Mouse (Mus musculus) embryonic facial prominence, embryonic 12.5 days (tissue): ENCODE data around the gene Dohh. TPM values are rescaled to one million over a fixed set of nuclear protein-coding genes. Genes with fewer than 3 reads are reported as not detected.
A peak's percentile ranks its signal among the peaks of the same experiment; 100 is the strongest.

Source experiments
- ATAC-seq: fragments of 200-750 bp; cut with Nextera tagmentation; 2 replicates; pipeline ENCODE4 v1.8.0; 2017; ENCODE audit not compliant: insufficient number of reproducible peaks, insufficient read depth, low FRiP score, low TSS enrichment
- H3K27ac ChIP-seq: fragments of 300-500 bp; sonication (generic); 2 replicates; pipeline ENCODE4 v1.5.1; 2016; ENCODE audit warnings: mild to moderate bottlenecking
- H3K27me3 ChIP-seq: fragments of 300-500 bp; sonication (generic); 2 replicates; pipeline ENCODE4 v1.6.1; 2016; ENCODE audit warnings: mild to moderate bottlenecking, moderate library complexity
- H3K36me3 ChIP-seq: fragments of 300-500 bp; sonication (generic); 2 replicates; pipeline ENCODE4 v1.6.1; 2016; ENCODE audit warnings: mild to moderate bottlenecking
- H3K4me1 ChIP-seq: fragments of 300-500 bp; sonication (generic); 2 replicates; pipeline ENCODE4 v1.6.1; 2016
- H3K4me2 ChIP-seq: fragments of 300-500 bp; sonication (generic); replicated peaks from 2 replicates; pipeline ENCODE4 v1.6.1; 2016; ENCODE audit warnings: mild to moderate bottlenecking, moderate library complexity
- H3K4me3 ChIP-seq: fragments of 300-500 bp; sonication (generic); 2 replicates; pipeline ENCODE4 v1.5.1; 2016; ENCODE audit warnings: mild to moderate bottlenecking
- H3K9ac ChIP-seq: fragments of 300-500 bp; sonication (generic); 2 replicates; pipeline ENCODE4 v1.6.1; 2016; ENCODE audit warnings: mild to moderate bottlenecking, moderate library complexity
- H3K9me3 ChIP-seq: fragments of 300-500 bp; sonication (generic); 2 replicates; pipeline ENCODE4 v1.6.1; 2016; ENCODE audit warnings: mild to moderate bottlenecking, moderate library complexity
- WGBS: fragments of 180-500 bp; shearing (Covaris S2); methylation state at CpG from one replicate; pipeline ENCODE4 v1.1.7; 2016; 5-methylcytosine and 5-hydroxymethylcytosine counted together
- polyA plus RNA-seq: library from polyadenylated mRNA; unstranded; fragments of >200 nt; fragmentation: Nextera tagmentation; extraction: Ambion mirVana; gene quantifications from 2 replicates; pipeline ENCODE4 v1.2.1, GENCODE M21; 2016

Dohh gene
- polyA plus RNA-seq, 1 experiment from 2014 or later, result 73.6 TPM

DNA sequence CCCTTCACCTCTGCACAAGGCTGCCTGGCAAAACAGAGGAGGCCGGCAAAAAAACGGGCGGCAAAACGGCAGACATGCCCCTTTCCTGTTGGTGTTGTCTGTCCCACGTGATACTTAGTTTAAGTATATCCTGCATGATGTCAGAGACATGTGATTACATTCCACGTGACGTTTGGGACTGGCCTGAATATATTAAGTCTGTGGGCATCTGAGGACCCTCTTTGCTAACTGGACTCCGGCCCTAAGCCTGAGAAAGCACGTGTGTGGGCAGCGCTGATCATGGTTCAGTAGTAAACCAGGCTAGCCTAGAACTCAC, 16.9 kb downstream of the Dohh start:
- Histone ChIP-seq H3K4me2 (0 out of 2 replicates have a peak overlapping the region, but pooled peaks have one; percentile 39), H3K4me1 (peaks cover 44% of the 10 kb centered on the region), H3K27ac (peak overlapping the region; percentile 97), H3K9me3 (no peaks in the 10 kb centered on the region), H3K36me3 (peaks cover 36% of the 10 kb centered on the region), H3K9ac (no peak overlapping the region), H3K4me3 (no peak overlapping the region), H3K27me3 (peaks cover 9% of the 10 kb centered on the region)
- 18% methylated on average over 10 of the region's 10 CpGs for WGBS
- no peak for ATAC-seq

DNA sequence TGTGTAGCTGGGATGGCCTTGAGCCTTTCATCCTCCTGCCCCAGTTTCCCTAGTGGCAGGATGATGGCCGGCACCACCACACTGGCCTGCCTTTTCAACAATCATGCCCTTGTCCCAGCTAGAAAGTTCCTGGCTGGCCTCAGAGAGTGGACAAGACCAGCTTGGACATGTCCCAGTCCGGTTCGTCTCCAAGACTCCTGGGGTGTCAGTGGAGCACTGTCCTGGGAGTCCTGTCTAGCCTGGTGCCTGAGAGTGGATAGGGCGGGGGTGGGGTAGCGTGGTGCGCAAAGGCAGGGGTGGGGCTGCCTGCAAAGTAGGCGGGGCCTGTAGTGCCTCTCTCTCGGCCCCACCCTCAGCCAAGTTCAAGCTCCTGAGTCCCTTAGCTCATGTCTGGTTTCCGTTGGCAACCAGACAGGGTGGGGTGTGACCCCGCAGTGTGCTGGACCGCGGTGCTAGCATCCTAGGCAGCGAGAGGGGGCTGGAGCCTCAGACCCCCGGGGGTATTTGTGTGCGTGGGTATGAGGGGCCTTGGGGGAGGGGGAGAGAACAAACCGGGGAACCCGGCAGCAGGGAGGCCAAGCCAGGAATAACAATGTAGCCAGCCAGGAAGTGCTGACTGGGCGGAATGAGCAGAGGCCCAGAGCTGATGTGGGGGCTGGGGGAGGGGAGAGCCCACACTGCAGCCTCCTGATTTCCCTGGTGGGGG, 17.4 kb downstream of the Dohh start:
- no peaks in the 10 kb centered on the region for H3K9me3 ChIP-seq
- peaks cover 12% of the 10 kb centered on the region for H3K27me3 ChIP-seq
- H3K27ac ChIP-seq, result peak overlapping the region; percentile 97
- peak overlapping the region; percentile 39 for H3K4me2 ChIP-seq
- peak; percentile 83 for ATAC-seq
- 5% methylated on average over 18 of the region's 18 CpGs for WGBS
- peak overlapping the region; percentile 16 for H3K4me3 ChIP-seq
- H3K9ac ChIP-seq, result peak overlapping the region; percentile 19; the same call in 1 of the 2 replicates
- H3K4me1 ChIP-seq, result peaks cover 49% of the 10 kb centered on the region
- peaks cover 41% of the 10 kb centered on the region for H3K36me3 ChIP-seq

DNA sequence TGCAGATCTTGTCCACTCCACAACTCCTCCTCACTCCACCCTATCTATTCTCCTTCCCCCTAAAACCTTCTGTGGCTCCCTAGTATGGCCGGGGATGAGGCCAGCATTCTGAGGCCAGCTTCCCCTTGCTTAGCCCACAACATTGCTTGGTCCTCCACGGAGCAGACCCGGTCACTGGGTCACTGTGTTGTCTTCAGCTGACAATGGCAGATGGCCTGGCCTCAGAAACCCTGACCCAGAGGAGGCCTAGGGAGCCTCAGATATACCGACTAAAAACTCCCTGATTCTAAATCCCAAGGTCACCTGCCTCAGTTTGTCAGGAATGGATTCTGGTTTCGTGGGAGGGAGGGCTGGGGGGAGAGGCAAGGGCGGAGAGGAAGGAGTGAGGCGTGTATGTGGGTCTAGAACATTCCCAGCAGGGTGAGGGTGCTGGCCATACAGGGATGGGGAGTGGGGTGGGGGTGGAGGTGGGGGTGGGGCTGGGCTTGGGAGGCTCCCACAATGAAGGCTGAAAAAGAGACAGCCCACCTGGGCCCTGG, 18.1 kb downstream of the Dohh start:
- H3K4me1 ChIP-seq, result peaks cover 55% of the 10 kb centered on the region
- H3K9ac ChIP-seq, result peak overlapping the region; percentile 30; the same call in 1 of the 2 replicates
- peaks cover 18% of the 10 kb centered on the region for H3K27me3 ChIP-seq
- H3K4me3 ChIP-seq, result peak overlapping the region; percentile 16; the same call in 1 of the 2 replicates
- H3K4me2 ChIP-seq, result peak overlapping the region; percentile 39
- WGBS, result 14% methylated on average over 7 of the region's 7 CpGs
- no peak for ATAC-seq
- H3K27ac ChIP-seq, result peak overlapping the region; percentile 97
- H3K36me3 ChIP-seq, result peaks cover 46% of the 10 kb centered on the region
- no peaks in the 10 kb centered on the region for H3K9me3 ChIP-seq

DNA sequence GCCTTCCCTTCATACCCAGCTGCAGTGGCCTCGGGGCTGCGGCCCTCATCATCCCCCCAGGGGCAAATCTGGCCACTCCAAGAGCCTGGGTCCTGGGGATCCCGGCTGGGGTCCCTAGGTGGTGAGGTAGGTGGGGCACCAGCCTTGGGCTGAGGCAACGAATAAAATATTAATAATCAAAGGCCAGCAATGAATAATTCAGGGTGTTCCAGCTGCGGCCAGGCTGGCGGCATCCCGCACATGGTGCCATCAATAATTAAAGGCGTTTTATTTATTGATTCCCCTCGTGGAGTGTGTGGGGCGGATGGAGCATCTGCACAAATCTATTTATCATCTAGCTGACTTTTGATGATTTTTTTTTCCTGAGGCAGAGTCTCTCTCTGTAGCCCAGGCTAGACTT, 19.3 kb downstream of the Dohh start:
- Histone ChIP-seq H3K4me2 (peak overlapping the region; percentile 39; the same call in 1 of the 2 replicates), H3K4me3 (no peak overlapping the region), H3K9ac (peak overlapping the region; percentile 30; the same call in 1 of the 2 replicates), H3K36me3 (peaks cover 47% of the 10 kb centered on the region), H3K9me3 (no peaks in the 10 kb centered on the region), H3K27me3 (peaks cover 28% of the 10 kb centered on the region), H3K27ac (peak overlapping the region; percentile 97), H3K4me1 (peaks cover 67% of the 10 kb centered on the region)
- WGBS, result 59% methylated on average over 10 of the region's 10 CpGs
- no peak for ATAC-seq

DNA sequence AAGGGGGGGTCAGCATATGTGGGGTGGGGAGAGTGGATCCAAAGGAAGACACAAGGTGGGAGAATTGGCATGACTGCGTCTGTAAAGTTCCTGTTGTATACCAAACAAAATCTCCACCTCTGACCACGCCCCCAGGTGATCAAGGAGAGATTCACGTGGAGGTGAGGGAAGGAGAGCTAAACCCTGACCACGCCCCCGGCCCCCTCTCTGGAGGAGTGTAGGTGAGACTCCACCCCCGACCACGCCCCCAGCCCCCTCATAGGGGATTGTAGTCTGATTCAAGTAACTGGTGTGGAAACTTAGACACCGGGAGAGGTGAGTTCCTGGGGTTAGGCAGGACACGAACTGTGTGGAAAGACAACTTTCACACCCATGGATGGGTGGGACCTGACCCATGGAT, 19.9 kb downstream of the Dohh start:
- H3K9me3 ChIP-seq, result no peaks in the 10 kb centered on the region
- peaks cover 73% of the 10 kb centered on the region for H3K4me1 ChIP-seq
- ATAC-seq, result no peak
- peaks cover 51% of the 10 kb centered on the region for H3K36me3 ChIP-seq
- no peak overlapping the region for H3K4me2 ChIP-seq
- no peak overlapping the region for H3K27ac ChIP-seq
- H3K4me3 ChIP-seq, result no peak overlapping the region
- 15% methylated on average over 9 of the region's 9 CpGs for WGBS
- H3K27me3 ChIP-seq, result peaks cover 29% of the 10 kb centered on the region
- no peak overlapping the region for H3K9ac ChIP-seq

DNA sequence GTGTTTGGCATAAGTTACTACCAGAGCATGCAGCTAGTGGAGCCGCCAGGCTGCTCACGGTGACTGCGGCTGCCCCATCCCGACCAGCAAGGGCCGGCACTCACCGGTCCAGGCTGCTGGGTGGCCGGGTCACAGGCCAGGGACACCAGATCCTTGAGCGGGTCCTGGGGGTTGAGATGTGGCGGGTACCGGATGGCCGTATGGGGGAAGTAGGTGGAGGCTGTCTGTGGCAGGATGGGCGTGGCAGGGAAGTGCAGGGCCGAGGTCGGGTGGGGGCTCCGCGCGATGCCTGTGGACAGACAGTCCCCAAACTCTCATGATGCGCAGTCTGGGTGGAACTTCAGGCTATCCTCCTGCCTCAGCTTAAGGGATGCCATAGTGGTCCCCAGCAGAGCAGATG, 20.5 kb downstream of the Dohh start:
- 55% methylated on average over 18 of the region's 18 CpGs for WGBS
- no peaks in the 10 kb centered on the region for H3K9me3 ChIP-seq
- peaks cover 76% of the 10 kb centered on the region for H3K4me1 ChIP-seq
- H3K36me3 ChIP-seq, result peaks cover 45% of the 10 kb centered on the region
- no peak overlapping the region for H3K4me3 ChIP-seq
- peaks cover 29% of the 10 kb centered on the region for H3K27me3 ChIP-seq
- no peak for ATAC-seq
- peak overlapping the region; percentile 19; the same call in 1 of the 2 replicates for H3K9ac ChIP-seq
- peak overlapping the region; percentile 60 for H3K27ac ChIP-seq
- no peak overlapping the region for H3K4me2 ChIP-seq

DNA sequence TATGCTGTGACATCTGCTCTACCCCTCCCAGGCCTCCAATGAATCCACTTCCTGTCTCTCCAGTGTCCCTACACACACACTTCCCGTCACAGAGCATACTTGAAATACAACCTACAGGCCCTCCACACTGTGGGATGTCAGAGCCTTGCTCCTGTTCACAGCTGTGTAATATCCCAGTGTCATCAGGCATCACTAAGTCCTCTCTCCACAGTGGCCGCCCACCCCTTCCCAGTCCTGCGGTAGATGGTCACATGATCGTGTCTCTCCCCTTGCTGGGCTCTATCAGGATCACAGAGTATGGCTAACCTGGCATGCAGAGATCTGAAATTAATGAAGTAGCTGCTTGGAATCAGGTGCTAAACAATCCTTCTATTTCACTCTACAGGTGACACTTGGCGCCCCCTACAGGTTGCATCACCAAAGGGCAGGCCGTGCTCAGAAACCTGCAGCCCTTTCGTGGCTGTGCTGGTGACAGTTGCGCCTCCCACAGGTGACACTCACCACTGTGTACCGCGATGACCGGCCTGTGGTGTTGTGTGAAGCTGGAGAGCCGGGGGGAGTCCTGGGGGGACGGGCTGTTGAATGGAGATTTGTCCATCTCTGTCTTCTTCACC, 21.5 kb downstream of the Dohh start:
- no peak for ATAC-seq
- Histone ChIP-seq H3K27ac (no peak overlapping the region), H3K4me3 (no peak overlapping the region), H3K9me3 (no peaks in the 10 kb centered on the region), H3K4me1 (peaks cover 76% of the 10 kb centered on the region), H3K27me3 (peaks cover 27% of the 10 kb centered on the region), H3K4me2 (peak overlapping the region; percentile 38; the same call in 1 of the 2 replicates), H3K9ac (no peak overlapping the region), H3K36me3 (peaks cover 35% of the 10 kb centered on the region)
- 44% methylated on average over 13 of the region's 13 CpGs for WGBS

DNA sequence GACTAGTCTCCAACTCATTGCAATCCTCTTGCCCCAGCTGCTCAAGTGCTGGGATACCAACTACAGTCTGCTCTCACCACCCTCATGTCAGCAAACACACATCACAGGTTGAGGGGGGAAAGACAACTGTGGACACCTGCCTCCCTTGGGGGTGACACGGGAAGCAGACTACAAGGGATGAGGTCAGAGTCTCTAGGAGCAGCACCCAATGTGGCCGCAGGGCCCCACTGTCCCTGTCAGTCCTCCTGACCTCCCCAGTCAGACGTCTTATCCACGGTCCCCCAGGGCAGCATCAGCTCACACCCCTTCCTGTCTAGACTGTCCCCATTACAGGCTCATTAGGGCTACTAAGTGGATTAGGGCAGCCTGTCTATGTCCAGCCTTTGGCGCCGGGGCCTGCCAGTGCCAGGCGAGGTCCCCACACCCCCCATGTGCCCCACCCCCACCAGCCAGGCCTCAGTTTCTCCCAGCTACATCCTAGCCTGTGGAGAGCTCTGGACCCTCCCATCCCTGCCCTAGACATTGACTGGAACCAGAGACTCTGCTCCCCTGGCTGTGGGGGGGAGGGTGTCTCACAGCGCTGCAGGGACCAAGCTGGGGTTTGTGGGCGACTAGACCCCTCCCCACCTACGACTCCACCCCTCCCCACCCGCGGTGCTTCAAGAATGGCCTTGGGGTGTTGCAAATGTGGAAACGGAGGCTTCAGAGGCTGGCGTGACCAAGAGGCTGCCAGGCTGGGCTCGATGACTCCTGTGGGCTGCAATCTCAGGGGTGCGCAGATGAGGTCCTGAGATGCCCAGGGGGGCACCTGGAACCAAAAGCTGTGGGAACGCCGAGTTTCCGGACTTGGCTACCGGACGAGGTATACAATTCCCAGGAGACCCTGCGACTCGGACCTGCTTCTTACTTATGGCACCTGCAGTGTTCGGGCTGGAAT, 22.5 kb downstream of the Dohh start:
- Histone ChIP-seq H3K9me3 (no peaks in the 10 kb centered on the region), H3K27me3 (peaks cover 27% of the 10 kb centered on the region), H3K4me3 (peak overlapping the region; percentile 15), H3K27ac (peak overlapping the region; percentile 54; the same call in 1 of the 2 replicates), H3K4me2 (peak overlapping the region; percentile 38), H3K4me1 (peaks cover 70% of the 10 kb centered on the region), H3K9ac (peak overlapping the region; percentile 33; the same call in 1 of the 2 replicates), H3K36me3 (peaks cover 35% of the 10 kb centered on the region)
- WGBS, result 15% methylated on average over 24 of the region's 24 CpGs
- ATAC-seq, result no peak

DNA sequence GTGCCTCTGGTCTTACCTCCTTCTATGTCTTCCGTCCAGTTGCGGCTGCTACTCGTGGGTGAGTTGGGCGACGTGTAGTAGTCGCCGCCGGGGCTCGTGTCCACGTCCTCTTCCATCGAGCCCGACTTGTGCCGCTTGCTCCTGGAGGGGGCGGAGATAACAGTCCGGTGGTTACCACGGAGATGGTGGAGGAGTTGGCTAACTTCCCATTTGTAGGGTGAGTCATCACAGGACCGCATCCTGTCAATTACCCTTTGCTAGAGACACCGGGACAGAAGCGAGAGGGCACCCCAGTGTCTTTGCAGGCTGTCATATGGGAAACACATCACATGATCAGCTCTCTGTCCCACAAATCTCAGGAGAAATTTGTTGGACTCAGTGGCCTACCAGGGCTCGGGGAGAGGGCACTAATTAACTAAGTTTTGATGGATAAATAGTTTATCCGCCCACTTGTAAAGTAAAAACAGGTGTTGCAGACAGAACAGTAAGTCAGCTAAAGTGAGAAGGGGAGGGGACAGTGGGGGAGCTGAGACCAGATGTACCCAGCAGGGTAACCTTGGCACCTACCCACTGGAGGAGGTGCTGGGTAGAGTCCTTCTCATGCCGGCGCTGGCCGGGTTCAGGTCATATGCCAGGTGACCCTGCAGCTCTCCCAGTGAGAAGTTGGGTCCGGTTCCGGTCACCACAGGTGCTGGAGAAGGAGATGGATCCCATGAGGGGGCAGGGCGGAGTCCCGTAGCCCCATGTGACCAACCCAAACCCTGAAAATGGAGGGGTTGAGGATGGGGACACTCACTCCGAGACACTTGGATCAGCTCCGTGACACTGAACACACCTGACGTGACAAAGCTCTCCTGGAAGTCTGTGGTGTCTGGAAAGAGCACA, 23.6 kb downstream of the Dohh start:
- WGBS, result 21% methylated on average over 31 of the region's 31 CpGs
- ATAC-seq, result no peak
- Histone ChIP-seq H3K27me3 (peaks cover 27% of the 10 kb centered on the region), H3K9me3 (no peaks in the 10 kb centered on the region), H3K4me2 (peak overlapping the region; percentile 38), H3K36me3 (peaks cover 35% of the 10 kb centered on the region), H3K27ac (peak overlapping the region; percentile 54; the same call in 1 of the 2 replicates), H3K4me1 (peaks cover 70% of the 10 kb centered on the region), H3K4me3 (peak overlapping the region; percentile 15), H3K9ac (0 out of 2 replicates have a peak overlapping the region, but pooled peaks have one; percentile 33)

DNA sequence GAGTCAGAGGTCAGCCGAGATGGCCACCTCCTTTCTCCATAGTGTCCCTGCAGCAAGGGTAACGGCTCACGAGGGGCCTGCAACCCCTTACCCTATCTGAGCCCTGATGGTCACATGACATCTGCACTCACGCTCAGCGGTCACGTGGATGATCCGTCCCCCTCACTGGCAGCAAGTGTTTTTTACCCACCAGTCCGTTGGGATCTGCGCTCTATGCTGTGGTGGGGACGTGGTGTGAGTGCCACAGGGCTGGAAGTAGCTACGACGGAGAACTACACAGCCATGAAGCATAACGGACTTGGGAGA, 24.1 kb downstream of the Dohh start:
- 42% methylated on average over 13 of the region's 13 CpGs for WGBS
- Histone ChIP-seq H3K36me3 (peaks cover 35% of the 10 kb centered on the region), H3K9ac (no peak overlapping the region), H3K4me1 (peaks cover 70% of the 10 kb centered on the region), H3K4me3 (no peak overlapping the region), H3K9me3 (no peaks in the 10 kb centered on the region), H3K4me2 (peak overlapping the region; percentile 38; the same call in 1 of the 2 replicates), H3K27ac (peak overlapping the region; percentile 54; the same call in 1 of the 2 replicates), H3K27me3 (peaks cover 27% of the 10 kb centered on the region)
- ATAC-seq, result no peak
